Mouse (Mus musculus) embryo, embryonic 9.5 days (tissue): ENCODE data around the gene Acp6.
A peak's percentile ranks its signal among the peaks of the same experiment; 100 is the strongest.

Source experiments
- DNase-seq: peaks from one replicate; pipeline ENCODE4 v3.0.0-alpha.2; 2017; ENCODE audit errors: extremely low spot score

Acp6 gene

DNA sequence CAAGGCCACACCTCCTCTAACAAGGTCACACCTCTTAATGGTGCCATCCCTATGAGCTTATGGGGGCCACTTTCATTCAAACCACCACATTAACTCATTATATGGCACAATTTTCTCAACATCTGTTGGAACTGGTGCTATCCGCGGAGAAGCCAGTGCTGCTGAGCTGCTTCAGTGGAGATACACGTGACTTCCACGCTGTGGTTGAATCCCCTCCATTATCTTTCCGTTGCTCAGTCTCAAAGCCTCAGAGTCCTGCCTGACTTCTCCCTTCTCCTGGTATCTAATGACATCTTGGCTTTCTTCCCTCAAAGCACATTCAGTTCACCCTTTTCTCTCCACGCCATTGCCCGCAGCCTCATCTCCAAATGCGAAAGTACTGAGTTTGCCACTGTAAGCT is 38.0 kb downstream of the Acp6 start:
- no peak for DNase-seq

DNA sequence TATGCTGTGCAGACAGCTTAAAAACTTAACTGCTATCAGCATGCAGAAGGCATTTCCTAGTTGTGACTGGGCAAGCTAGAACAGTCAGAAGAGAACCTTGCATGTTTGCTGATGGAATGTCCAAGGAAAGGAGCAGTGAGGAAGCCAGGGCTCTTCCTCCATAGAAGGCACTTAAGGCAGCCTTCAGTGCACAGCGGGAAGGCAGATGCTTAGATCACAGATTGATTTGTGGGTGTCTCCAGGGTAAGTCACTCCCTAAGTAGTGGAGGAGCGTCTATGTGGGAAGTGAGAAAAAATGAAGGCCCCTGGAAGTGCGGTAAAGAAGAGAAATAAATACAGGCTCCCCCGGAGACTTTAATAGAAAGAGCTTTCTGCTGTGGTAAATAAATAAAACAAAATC is 40.7 kb downstream of the Acp6 start:
- no peak for DNase-seq

DNA sequence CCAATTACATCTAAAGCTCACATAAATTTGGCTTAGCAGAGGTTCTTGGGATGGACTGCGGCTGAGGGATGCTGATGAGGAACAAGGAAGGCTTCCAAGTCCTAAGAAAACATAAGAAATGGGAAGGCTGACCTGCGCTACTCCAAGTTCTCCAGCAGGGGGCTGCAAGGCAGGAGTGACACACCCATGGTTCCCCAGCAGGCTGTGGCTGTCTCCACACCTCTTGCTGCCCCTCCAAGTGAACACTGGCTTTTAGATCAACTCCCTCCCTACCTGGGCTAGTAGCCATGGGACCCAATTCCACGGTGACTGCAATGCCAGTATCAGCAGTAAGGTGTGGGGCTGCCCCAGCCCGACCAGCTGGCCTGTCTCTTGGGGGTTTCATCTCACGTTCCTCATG is 43.4 kb downstream of the Acp6 start:
- peak; percentile 71 for DNase-seq

DNA sequence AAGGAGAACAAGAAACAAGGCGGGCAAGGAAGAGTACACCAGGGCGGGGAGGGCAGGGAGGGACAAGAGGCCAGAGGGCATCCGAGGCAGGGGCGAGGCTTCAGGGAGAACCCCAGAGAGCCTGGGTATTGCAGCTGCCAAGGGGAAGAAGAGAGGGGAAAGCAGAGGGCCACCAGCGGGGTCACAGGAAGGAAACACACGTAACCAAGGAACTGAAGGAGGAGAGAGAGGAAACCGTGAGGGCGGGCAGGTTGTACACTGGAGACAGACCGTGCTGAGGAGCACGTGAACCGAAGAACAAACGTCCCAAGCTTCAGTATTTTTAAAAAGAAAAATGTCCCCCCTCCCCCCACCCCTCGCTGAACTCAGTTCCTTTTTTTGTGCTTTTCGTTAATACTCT is 45.3 kb downstream of the Acp6 start:
- no peak for DNase-seq

DNA sequence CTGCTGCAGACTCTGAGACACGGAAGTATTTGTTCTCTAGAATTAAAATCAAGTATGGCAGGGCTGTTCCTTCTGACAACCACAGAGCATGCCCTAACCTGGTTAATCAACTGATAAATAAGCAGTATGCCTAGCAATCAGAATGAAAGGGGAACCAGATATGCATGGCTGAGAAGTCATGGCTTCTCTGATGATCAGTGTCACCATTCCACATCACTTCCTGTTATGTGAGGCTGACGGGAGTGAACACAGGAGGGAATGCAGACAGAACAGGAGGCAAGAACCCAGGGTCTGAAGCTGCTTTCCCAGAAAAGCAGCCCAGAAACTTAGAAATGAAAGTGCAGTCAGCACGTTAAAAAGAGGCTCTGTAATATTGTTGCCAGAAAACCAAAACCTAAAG is 47.9 kb downstream of the Acp6 start:
- DNase-seq = no peak

DNA sequence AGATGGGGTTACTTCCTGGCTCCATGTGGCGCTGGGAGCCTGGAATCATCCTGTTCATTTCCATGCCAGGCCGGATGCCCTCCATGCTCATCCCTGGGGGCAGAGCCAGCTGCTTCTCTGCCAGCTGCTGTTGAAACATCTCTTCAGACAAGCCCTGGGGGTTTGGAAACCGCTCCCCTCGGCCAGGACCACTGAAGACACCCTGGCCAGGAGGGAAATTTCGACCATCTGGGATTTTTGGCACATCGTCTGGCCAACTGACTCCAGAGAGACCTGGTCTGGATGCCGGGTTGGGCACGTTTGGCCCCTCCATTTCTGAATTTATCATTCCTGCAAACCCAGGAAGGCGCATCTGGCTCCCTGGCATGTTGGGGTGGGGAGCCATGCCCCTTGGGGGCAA is 50.8 kb downstream of the Acp6 start:
- DNase-seq = no peak

DNA sequence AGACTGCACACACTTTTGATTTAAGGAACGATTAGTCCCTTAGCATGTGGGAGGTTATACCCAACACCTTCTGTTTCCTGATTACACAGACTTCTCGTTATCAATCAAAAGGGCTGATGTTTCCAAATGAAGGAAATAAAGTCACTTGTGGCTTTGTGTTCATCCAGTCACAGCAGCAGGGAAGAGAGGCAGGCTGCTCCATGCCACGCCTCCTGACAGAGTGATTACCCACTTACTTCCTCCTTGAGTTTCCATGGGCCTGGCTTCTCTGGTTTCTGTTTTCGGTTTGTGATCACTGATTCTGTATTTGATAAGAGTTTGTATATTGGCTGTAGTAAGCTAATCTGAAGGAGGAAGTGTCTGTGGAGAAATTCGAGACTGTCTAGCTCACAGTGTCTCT is 52.6 kb downstream of the Acp6 start:
- no peak for DNase-seq

DNA sequence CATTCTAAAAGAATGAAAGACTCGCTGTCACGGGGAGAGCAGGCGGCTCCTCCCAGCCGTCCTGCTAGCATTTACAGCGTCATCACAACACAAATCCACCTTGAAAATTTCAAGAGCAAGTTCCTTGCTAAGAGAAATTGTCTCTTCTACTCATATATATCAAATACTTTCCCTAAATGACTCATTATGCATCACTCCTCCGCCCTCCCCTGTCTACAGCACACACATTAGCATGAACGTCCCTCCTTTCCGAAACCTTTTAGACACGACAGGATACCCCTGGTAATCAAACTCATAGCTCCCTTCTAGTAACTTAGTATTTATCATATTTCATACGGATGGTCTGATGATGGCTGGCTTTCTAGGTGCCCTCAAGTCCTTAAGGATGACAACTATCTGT is 55.3 kb downstream of the Acp6 start:
- DNase-seq = no peak

DNA sequence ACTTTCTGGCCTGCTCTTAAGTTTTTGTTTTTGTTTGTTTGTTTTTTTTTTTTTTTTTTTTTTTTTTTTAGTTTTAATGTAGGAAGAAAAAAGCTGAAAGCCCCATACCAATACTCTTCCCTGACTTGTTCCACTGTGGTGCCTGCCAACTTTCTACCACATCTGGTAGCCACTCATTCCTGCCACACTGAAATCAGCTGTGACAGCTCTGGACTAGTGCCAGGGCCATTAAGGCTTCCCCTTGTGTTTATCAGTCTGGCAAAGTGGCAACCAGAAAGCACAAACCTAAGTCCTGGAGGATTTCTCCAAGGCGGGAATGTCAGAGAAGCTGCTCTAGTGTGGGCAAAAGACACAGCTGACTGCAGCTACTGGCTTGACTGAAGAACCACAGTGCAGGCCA is 55.9 kb downstream of the Acp6 start:
- DNase-seq = no peak

DNA sequence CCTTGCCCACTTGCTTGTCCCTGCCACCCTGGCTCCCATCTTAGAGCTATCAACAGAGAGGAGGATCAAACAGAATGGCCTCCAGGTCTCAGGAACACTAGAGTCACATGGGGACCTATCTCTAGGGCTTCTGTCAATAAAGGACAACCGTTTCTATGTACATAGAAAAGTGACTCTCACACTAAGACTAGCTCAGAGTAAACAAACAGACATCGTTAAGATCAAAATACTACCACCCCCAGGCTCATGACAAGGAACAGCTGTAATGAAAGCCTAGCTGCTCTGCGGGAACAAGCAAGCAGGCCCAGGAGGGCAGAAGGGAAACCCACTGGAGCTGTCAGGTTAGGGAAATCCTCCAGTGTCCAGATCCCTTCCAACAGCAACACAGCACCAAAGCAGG is 56.9 kb downstream of the Acp6 start:
- DNase-seq = no peak

DNA sequence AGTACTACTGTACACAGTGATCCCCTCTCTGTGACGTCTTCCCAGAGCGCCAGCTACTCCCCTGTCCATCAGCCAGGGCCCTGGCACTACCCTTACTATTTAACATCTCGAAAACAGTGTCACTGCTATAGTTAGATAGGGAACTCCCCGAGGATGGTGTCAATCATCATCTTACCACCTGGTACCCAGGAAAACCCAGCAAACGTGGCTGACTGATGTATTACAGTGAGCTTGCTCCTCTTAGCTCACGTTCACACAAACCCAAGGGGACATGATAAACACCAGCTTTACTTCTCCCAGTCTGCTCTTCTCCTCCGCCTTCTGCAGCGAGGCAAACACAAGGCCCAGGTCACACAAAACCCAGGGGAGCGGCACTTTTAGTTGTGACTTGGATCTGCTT is 64.7 kb downstream of the Acp6 start:
- no peak for DNase-seq

DNA sequence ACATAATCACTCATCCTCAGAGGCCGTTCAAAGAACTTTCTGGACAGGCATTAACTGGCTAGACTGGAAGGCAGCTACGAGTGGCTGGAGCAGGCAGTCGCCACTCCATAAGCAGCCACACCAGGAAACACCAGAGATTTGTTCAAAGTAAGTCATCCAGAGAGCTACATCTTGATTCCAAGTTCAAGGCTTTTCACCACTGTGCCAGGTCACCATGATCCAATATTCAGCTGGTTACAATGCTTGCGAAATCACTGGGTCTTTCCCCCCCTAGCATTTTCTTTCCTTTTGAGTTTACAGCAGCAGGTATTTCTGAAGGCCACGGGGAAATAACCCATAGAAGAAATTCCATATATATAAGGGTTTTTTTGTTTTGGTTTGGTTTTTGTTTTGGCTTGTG is 66.7 kb downstream of the Acp6 start:
- DNase-seq = no peak

DNA sequence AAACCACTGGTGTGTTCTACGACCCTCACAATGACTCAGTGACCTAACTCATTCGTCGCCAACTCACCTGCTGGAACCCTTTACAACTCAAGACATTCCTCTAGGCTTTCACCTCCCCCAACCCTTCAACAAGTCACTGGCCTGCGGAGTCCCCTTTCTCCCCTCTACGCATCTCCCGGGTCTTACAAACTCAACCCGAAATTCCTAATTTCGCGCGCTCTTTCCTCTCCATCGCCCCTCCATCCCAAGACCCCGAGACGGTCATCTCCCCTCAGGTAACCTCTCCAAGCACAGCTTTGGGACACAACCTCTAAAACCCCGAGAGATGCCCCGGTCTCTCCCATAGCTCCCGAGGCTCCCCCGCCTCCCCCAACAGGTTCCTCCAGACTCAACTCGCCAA is 68.1 kb downstream of the Acp6 start:
- DNase-seq = no peak
